Mouse (Mus musculus): ENCODE measurements around the gene Ikzf1. TPM values are rescaled to one million over a fixed set of nuclear protein-coding genes. Genes with fewer than 3 reads are reported as not detected.

Gene Ikzf1
- total and polyA plus RNA-seq, 2 experiments from 2014 or later: 0.19 to 1.0 TPM

GRCm38 (mm10) chr11:11658834-11659233 is 26.0 kb upstream of the Ikzf1 start:
- Histone ChIP-seq H3K4me3 (ENCODE audit: low read depth, low read length) (no peak overlapping the region), H3K27ac (ENCODE audit: low read depth) (no peak overlapping the region), H3K9ac (replicated peaks; ENCODE audit: low read depth, low read length) (no peak overlapping the region), H3K36me3 (replicated peaks; ENCODE audit: control insufficient read depth, insufficient read depth, low read length) (no peaks in the 10 kb centered on the region), H3K27me3 (ENCODE audit: control insufficient read depth, insufficient read depth, low read length) (no peaks in the 10 kb centered on the region), H3K9me3 (replicated peaks; ENCODE audit: control insufficient read depth, low read length) (no peaks in the 10 kb centered on the region), H3K4me1 (ENCODE audit: control insufficient read depth, insufficient read depth) (no peaks in the 10 kb centered on the region), H3K4me2 (ENCODE audit: low read depth, low read length) (no peak overlapping the region)
- no peak for ATAC-seq (ENCODE audit: insufficient read depth, low read depth)
- WGBS: 64% methylated on average over 4 of the region's 4 CpGs
- no peak for DNase-seq (ENCODE audit: low spot score)
- no peak for TF ChIP-seq CTCF (IDR thresholded peaks at IDR 0.05; ENCODE audit: low read depth)

DNA sequence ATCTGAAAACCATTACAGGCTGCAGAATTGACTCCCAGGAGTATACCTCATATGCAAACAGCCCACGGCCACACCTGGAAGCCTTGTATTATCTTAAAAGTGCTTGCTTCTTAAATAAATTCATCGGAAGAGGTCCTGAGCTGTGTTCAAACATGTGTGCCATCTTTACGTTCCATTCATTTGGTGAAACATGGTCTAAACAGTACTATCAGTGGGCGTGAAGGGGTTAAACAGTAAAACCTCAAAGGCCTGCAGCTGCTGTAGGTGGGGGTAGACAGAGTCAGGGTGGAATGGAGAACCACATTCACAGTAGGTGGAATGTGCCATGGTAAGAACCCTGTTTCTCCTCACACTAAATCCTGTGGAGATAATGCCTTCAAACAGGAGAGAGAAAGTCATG is 24.2 kb upstream of the Ikzf1 start:
- no peak overlapping the region for H3K4me3 ChIP-seq (ENCODE audit: low read depth, low read length)
- no peak for ATAC-seq (ENCODE audit: insufficient read depth, low read depth)
- H3K27ac ChIP-seq (ENCODE audit: low read depth): no peak overlapping the region
- no peak overlapping the region for H3K9ac ChIP-seq (replicated peaks; ENCODE audit: low read depth, low read length)
- no peaks in the 10 kb centered on the region for H3K9me3 ChIP-seq (replicated peaks; ENCODE audit: control insufficient read depth, low read length)
- no peaks in the 10 kb centered on the region for H3K27me3 ChIP-seq (ENCODE audit: control insufficient read depth, insufficient read depth, low read length)
- TF ChIP-seq CTCF (IDR thresholded peaks at IDR 0.05; ENCODE audit: low read depth) (no peak), EP300 (IDR thresholded peaks at IDR 0.05; ENCODE audit: low read depth) (no peak)
- H3K36me3 ChIP-seq (replicated peaks; ENCODE audit: control insufficient read depth, insufficient read depth, low read length): no peaks in the 10 kb centered on the region
- H3K4me1 ChIP-seq (ENCODE audit: control insufficient read depth, insufficient read depth): no peaks in the 10 kb centered on the region
- 76% methylated on average over 4 of the region's 4 CpGs for WGBS
- no peak overlapping the region for H3K4me2 ChIP-seq (ENCODE audit: low read depth, low read length)
- no peak for DNase-seq (ENCODE audit: low spot score)

GRCm38 (mm10) chr11:11667254-11667921 is 17.4 kb upstream of the Ikzf1 start:
- Histone ChIP-seq H3K9ac (replicated peaks; ENCODE audit: low read depth, low read length) (no peak overlapping the region), H3K27me3 (ENCODE audit: control insufficient read depth, insufficient read depth, low read length) (no peaks in the 10 kb centered on the region), H3K4me2 (ENCODE audit: low read depth, low read length) (no peak overlapping the region), H3K4me1 (ENCODE audit: control insufficient read depth, insufficient read depth) (no peaks in the 10 kb centered on the region), H3K36me3 (replicated peaks; ENCODE audit: control insufficient read depth, insufficient read depth, low read length) (no peaks in the 10 kb centered on the region), H3K4me3 (ENCODE audit: low read depth, low read length) (no peak overlapping the region), H3K9me3 (replicated peaks; ENCODE audit: control insufficient read depth, low read length) (no peaks in the 10 kb centered on the region), H3K27ac (ENCODE audit: low read depth) (peak overlapping the region; percentile 1; the same call in 1 of the 2 replicates)
- WGBS: 63% methylated on average over 4 of the region's 4 CpGs
- no peak for TF ChIP-seq EP300 (IDR thresholded peaks at IDR 0.05; ENCODE audit: low read depth)
- TF ChIP-seq CTCF (IDR thresholded peaks at IDR 0.05; ENCODE audit: low read depth): no peak
- DNase-seq (ENCODE audit: low spot score) (no peak), ATAC-seq (ENCODE audit: insufficient read depth, low read depth) (no peak)

DNA sequence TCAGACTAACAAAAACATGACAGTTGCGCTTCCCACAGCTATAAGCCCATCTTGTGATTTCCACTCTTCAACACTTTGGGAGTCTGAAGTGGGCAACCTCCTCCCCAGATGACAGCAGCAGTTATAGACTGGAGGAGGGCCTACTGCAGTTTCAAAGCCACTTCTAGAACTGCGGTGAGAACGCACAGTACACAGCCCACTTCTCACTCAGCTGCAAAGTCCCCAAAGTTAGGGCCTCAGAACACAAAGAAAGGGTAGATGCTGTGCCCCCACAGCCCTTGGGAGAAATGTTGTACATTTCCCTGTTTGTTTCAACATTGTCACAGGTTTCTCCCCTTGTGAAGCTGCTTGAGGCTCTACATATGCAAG is 16.9 kb upstream of the Ikzf1 start:
- Histone ChIP-seq H3K9ac (replicated peaks; ENCODE audit: low read depth, low read length) (no peak overlapping the region), H3K4me3 (ENCODE audit: low read depth, low read length) (no peak overlapping the region), H3K36me3 (replicated peaks; ENCODE audit: control insufficient read depth, insufficient read depth, low read length) (no peaks in the 10 kb centered on the region), H3K9me3 (replicated peaks; ENCODE audit: control insufficient read depth, low read length) (no peaks in the 10 kb centered on the region), H3K27ac (ENCODE audit: low read depth) (peak overlapping the region; percentile 8; the same call in 1 of the 2 replicates), H3K4me2 (ENCODE audit: low read depth, low read length) (no peak overlapping the region), H3K27me3 (ENCODE audit: control insufficient read depth, insufficient read depth, low read length) (no peaks in the 10 kb centered on the region), H3K4me1 (ENCODE audit: control insufficient read depth, insufficient read depth) (no peaks in the 10 kb centered on the region)
- no peak for ATAC-seq (ENCODE audit: insufficient read depth, low read depth)
- WGBS: 80% methylated on average over 3 of the region's 3 CpGs
- DNase-seq (ENCODE audit: low spot score): no peak
- TF ChIP-seq EP300 (IDR thresholded peaks at IDR 0.05; ENCODE audit: low read depth) (no peak), CTCF (IDR thresholded peaks at IDR 0.05; ENCODE audit: low read depth) (no peak)

- TF ChIP-seq CTCF (IDR thresholded peaks at IDR 0.05; ENCODE audit: low read depth): no peak
- TF ChIP-seq EP300 (IDR thresholded peaks at IDR 0.05; ENCODE audit: low read depth): no peak
- H3K27ac ChIP-seq (ENCODE audit: low read depth): no peak overlapping the region
- 53% methylated on average over 4 of the region's 4 CpGs for WGBS
Measured at GRCm38 (mm10) chr11:11672974-11673373, 11.8 kb upstream of the Ikzf1 start.

GRCm38 (mm10) chr11:11675063-11675462 is 9.7 kb upstream of the Ikzf1 start:
- no peak for DNase-seq (ENCODE audit: low spot score)
- no peak overlapping the region for H3K9ac ChIP-seq (replicated peaks; ENCODE audit: low read depth, low read length)
- H3K9me3 ChIP-seq (replicated peaks; ENCODE audit: control insufficient read depth, low read length): no peaks in the 10 kb centered on the region
- no peaks in the 10 kb centered on the region for H3K4me1 ChIP-seq (ENCODE audit: control insufficient read depth, insufficient read depth)
- H3K36me3 ChIP-seq (replicated peaks; ENCODE audit: control insufficient read depth, insufficient read depth, low read length): no peaks in the 10 kb centered on the region
- TF ChIP-seq EP300 (IDR thresholded peaks at IDR 0.05; ENCODE audit: low read depth) (no peak), CTCF (IDR thresholded peaks at IDR 0.05; ENCODE audit: low read depth) (no peak)
- H3K27ac ChIP-seq (ENCODE audit: low read depth): no peak overlapping the region
- H3K4me2 ChIP-seq (ENCODE audit: low read depth, low read length): no peak overlapping the region
- H3K27me3 ChIP-seq (ENCODE audit: control insufficient read depth, insufficient read depth, low read length): no peaks in the 10 kb centered on the region
- H3K4me3 ChIP-seq (ENCODE audit: low read depth, low read length): no peak overlapping the region
- no peak for ATAC-seq (ENCODE audit: insufficient read depth, low read depth)

More at GRCm38 (mm10) chr11:11672974-11673373, 11.8 kb upstream of the Ikzf1 start:
- H3K36me3 ChIP-seq (replicated peaks; ENCODE audit: control insufficient read depth, insufficient read depth, low read length): no peaks in the 10 kb centered on the region
- no peaks in the 10 kb centered on the region for H3K27me3 ChIP-seq (ENCODE audit: control insufficient read depth, insufficient read depth, low read length)
- no peak overlapping the region for H3K9ac ChIP-seq (replicated peaks; ENCODE audit: low read depth, low read length)
- H3K4me2 ChIP-seq (ENCODE audit: low read depth, low read length): no peak overlapping the region
- DNase-seq (ENCODE audit: low spot score) (no peak), ATAC-seq (ENCODE audit: insufficient read depth, low read depth) (no peak)
- no peak overlapping the region for H3K4me3 ChIP-seq (ENCODE audit: low read depth, low read length)
- H3K9me3 ChIP-seq (replicated peaks; ENCODE audit: control insufficient read depth, low read length): no peaks in the 10 kb centered on the region
- H3K4me1 ChIP-seq (ENCODE audit: control insufficient read depth, insufficient read depth): no peaks in the 10 kb centered on the region

Measured in heart, postnatal 0 days (tissue).